Mouse (Mus musculus) CD4-positive, CD25-positive, alpha-beta regulatory T cell, adult 2 months (primary cell): ENCODE measurements around the gene Nusap1.
"Not testable (repeated sequence)": the region's sequence is repeated elsewhere in the genome, so short reads cannot be mapped to it uniquely, and the experiment has no call there.

Experiments
- DNase-seq: peaks from one replicate; pipeline ENCODE4 v3.0.0-alpha.2; 2012; ENCODE audit warnings: low read depth, low spot score

Nusap1 gene

GRCm38 (mm10) chr2:119641214-119641912, 23.3 kb downstream of the Nusap1 start:
- peak; percentile 40 for DNase-seq

- DNase-seq = no peak
Measured at GRCm38 (mm10) chr2:119644254-119644653, 26.2 kb downstream of the Nusap1 start.

GRCm38 (mm10) chr2:119662220-119663182, 44.4 kb downstream of the Nusap1 start, which contains the start of gene Ndufaf1:
Ndufaf1 (minus strand) TSS chr2:119662827.
- peak; percentile 78 for DNase-seq

GRCm38 (mm10) chr2:119665744-119666143, 47.6 kb downstream of the Nusap1 start:
- DNase-seq = not testable (repeated sequence)

GRCm38 (mm10) chr2:119669010-119669409, 50.9 kb downstream of the Nusap1 start:
- DNase-seq = peak; percentile 73

GRCm38 (mm10) chr2:119674525-119675214, 56.6 kb downstream of the Nusap1 start, which contains the start of gene Rtf1:
Rtf1 (plus strand) TSS chr2:119675068.
- DNase-seq = peak; percentile 97

- DNase-seq = peak; percentile 66
Measured at GRCm38 (mm10) chr2:119675215-119675784, 57.2 kb downstream of the Nusap1 start.

- DNase-seq = peak; percentile 46
Measured at GRCm38 (mm10) chr2:119675831-119676230, 57.7 kb downstream of the Nusap1 start.

GRCm38 (mm10) chr2:119683706-119684105, 65.6 kb downstream of the Nusap1 start:
- DNase-seq = no peak

- peak; percentile 30 for DNase-seq
Measured at GRCm38 (mm10) chr2:119692003-119692701, 74.1 kb downstream of the Nusap1 start.

- DNase-seq = no peak
Measured at GRCm38 (mm10) chr2:119694826-119695225, 76.7 kb downstream of the Nusap1 start.

GRCm38 (mm10) chr2:119696111-119696510, 78.0 kb downstream of the Nusap1 start:
- no peak for DNase-seq

GRCm38 (mm10) chr2:119698472-119698871, 80.4 kb downstream of the Nusap1 start:
- DNase-seq = no peak

GRCm38 (mm10) chr2:119699962-119700361, 81.9 kb downstream of the Nusap1 start:
- DNase-seq = no peak
